Comparison of ENCODE assay signal across 8 mouse cellular contexts in genomic region chr15:99370259-99370691, GRCm38 (mm10). TPM values are rescaled to one million over a fixed set of nuclear protein-coding genes. Genes with fewer than 3 reads are reported as not detected.
A peak's percentile ranks its signal among the peaks of the same experiment; 100 is the strongest.
DNase-seq lines count a peak whose midpoint lies in the region; ATAC-seq and TF ChIP-seq lines count a peak whose summit lies in the region.

Gene Fmnl3 (minus strand): TSS chr15:99370482.

- peak; percentile 76 for TF ChIP-seq POLR2A in embryonic fibroblast, embryonic 13.5 days (IDR thresholded peaks at IDR 0.05; ENCODE audit: low read depth, low read length)
- TF ChIP-seq POLR2A in limb, embryonic 14.5 days (IDR thresholded peaks at IDR 0.05; ENCODE audit: borderline replicate concordance, extremely low read depth, insufficient read depth, insufficient read length): peak; percentile 81
- peak; percentile 48 for TF ChIP-seq POLR2A in spleen, adult 2 months (IDR thresholded peaks at IDR 0.05; ENCODE audit: low read depth, low read length)

- ATAC-seq in limb, embryonic 14.5 days (ENCODE audit: low FRiP score, low read depth): peak; percentile 92
- ATAC-seq in midbrain, embryonic 16.5 days: peak; percentile 97

- H3K4me3 ChIP-seq in embryonic fibroblast, embryonic 13.5 days (ENCODE audit: insufficient read depth, low read length): peak within 1 kb of the TSS; percentile 97
- H3K4me3 ChIP-seq in limb, embryonic 14.5 days (replicated peaks; ENCODE audit: low read length): peak within 1 kb of the TSS; percentile 77
- H3K4me3 ChIP-seq in midbrain, embryonic 16.5 days (ENCODE audit: low read depth, low read length): peak within 1 kb of the TSS; percentile 92
- H3K4me3 ChIP-seq in spleen, adult 2 months (ENCODE audit: extremely low read depth, insufficient read depth, insufficient read length): peak within 1 kb of the TSS; percentile 92

- H3K4me1 ChIP-seq in embryonic fibroblast, embryonic 13.5 days (ENCODE audit: control insufficient read depth, insufficient read depth, low read length): peaks cover 6% of the 10 kb centered on the region
- H3K4me1 ChIP-seq in limb, embryonic 14.5 days (ENCODE audit: control insufficient read depth, insufficient read depth, low read length): peaks cover 8% of the 10 kb centered on the region; the same call in 1 of the 2 replicates
- peaks cover 11% of the 10 kb centered on the region for H3K4me1 ChIP-seq in midbrain, embryonic 16.5 days (ENCODE audit: control insufficient read depth, insufficient read depth, low read length)
- H3K4me1 ChIP-seq in spleen, adult 2 months (ENCODE audit: control insufficient read depth, insufficient read depth, insufficient read length): peaks cover 3% of the 10 kb centered on the region; the same call in 1 of the 2 replicates

- H3K36me3 ChIP-seq in limb, embryonic 14.5 days (ENCODE audit: control insufficient read depth, insufficient read depth, low read length): no peaks in the 10 kb centered on the region
- no peaks in the 10 kb centered on the region for H3K36me3 ChIP-seq in midbrain, embryonic 16.5 days (ENCODE audit: control insufficient read depth, insufficient read depth, low read length)
- H3K36me3 ChIP-seq in spleen, adult 2 months (ENCODE audit: control insufficient read depth, insufficient read depth, low read length): no peaks in the 10 kb centered on the region

- 4% methylated on average over 27 of the region's 48 CpGs for WGBS in limb, embryonic 14.5 days
- under 1% methylated on average over 47 of the region's 48 CpGs for WGBS in midbrain, embryonic 16.5 days
- under 1% methylated on average over 47 of the region's 48 CpGs for WGBS in spleen, adult 2 months

- H3K9ac ChIP-seq in limb, embryonic 14.5 days (ENCODE audit: low read depth, low read length, severe bottlenecking): peak within 1 kb of the TSS; percentile 87
- peak within 1 kb of the TSS; percentile 90 for H3K9ac ChIP-seq in midbrain, embryonic 16.5 days (ENCODE audit: low read depth, low read length)

- peak; percentile 77 for TF ChIP-seq CTCF in embryonic fibroblast, embryonic 13.5 days (IDR thresholded peaks at IDR 0.05; ENCODE audit: borderline replicate concordance, insufficient read depth, low read length)
- TF ChIP-seq CTCF in spleen, adult 2 months (IDR thresholded peaks at IDR 0.05; ENCODE audit: extremely low read depth, insufficient read depth, insufficient read length, insufficient replicate concordance): peak; percentile 96

- H3K27ac ChIP-seq in embryonic fibroblast, embryonic 13.5 days (ENCODE audit: insufficient read depth, low read length): peak within 1 kb of the TSS; percentile 76
- peak within 1 kb of the TSS; percentile 94 for H3K27ac ChIP-seq in limb, embryonic 14.5 days (replicated peaks; ENCODE audit: low read depth, low read length)
- peak within 1 kb of the TSS; percentile 78 for H3K27ac ChIP-seq in midbrain, embryonic 16.5 days (ENCODE audit: low read length)
- H3K27ac ChIP-seq in spleen, adult 2 months (ENCODE audit: insufficient read depth, low read length): peak within 1 kb of the TSS; percentile 80

- H3K27me3 ChIP-seq in limb, embryonic 14.5 days (ENCODE audit: control insufficient read depth, insufficient read depth, low read length): no peaks in the 10 kb centered on the region
- H3K27me3 ChIP-seq in midbrain, embryonic 16.5 days (ENCODE audit: control insufficient read depth, insufficient read depth, low read depth, low read length): no peaks in the 10 kb centered on the region
- no peaks in the 10 kb centered on the region for H3K27me3 ChIP-seq in spleen, adult 2 months (ENCODE audit: control insufficient read depth, insufficient read depth, low read length)

- H3K4me2 ChIP-seq in limb, embryonic 14.5 days (replicated peaks; ENCODE audit: low read depth, low read length, severe bottlenecking): peak within 1 kb of the TSS; percentile 54
- H3K4me2 ChIP-seq in midbrain, embryonic 16.5 days (ENCODE audit: low read length): peak within 1 kb of the TSS; percentile 70

- H3K9me3 ChIP-seq in limb, embryonic 14.5 days (ENCODE audit: control insufficient read depth, low read length): no peaks in the 10 kb centered on the region
- no peaks in the 10 kb centered on the region for H3K9me3 ChIP-seq in midbrain, embryonic 16.5 days (replicated peaks; ENCODE audit: control insufficient read depth, low read length, poor library complexity, severe bottlenecking)

- peak; percentile 94 for DNase-seq in 416B (ENCODE audit: low read depth)
- DNase-seq in brain, adult 2 months (ENCODE audit: low read depth, low spot score): peak; percentile 95
- DNase-seq in heart, adult 9 months (ENCODE audit: low spot score in 2 of 2): peak; percentile 90 to 95
- DNase-seq in kidney, adult 9 months: peak; percentile 96
- DNase-seq in limb, embryonic 14.5 days (ENCODE audit: low spot score): peak; percentile 91
- peak; percentile 84 to 95 for DNase-seq in spleen, adult 2 months (ENCODE audit: low read depth in 1 of 2, low spot score in 2 of 2)

RNA-seq across cellular contexts. Expression of gene Fmnl3, which starts in this region (rescaled TPM):
- polyA plus RNA-seq in embryonic fibroblast, embryonic 13.5 days (2011; ENCODE audit: insufficient read length, low read depth, missing spikeins): 49.5 and 51.2 TPM in 2 replicates
- 55.0 and 65.4 TPM in 2 replicates for polyA plus RNA-seq in limb, embryonic 14.5 days (2012; rRNA removed)
- 19.8 and 26.8 TPM in 2 replicates for polyA plus RNA-seq in limb, embryonic 14.5 days (2014; fragmentation: Nextera tagmentation; extraction: Ambion mirVana)
- polyA plus RNA-seq in midbrain, embryonic 16.5 days (2015; fragmentation: Nextera tagmentation; extraction: Ambion mirVana): 7.9 and 8.0 TPM in 2 replicates
- polyA plus RNA-seq in spleen, adult 2 months (2012; rRNA removed): 25.6 and 30.8 TPM in 2 replicates

Comparison
In these comparisons a context has a peak if more than half of its experiments do, and no peak if none do; other contexts are left out.
1. Peak in every context shown above with its lines: DNase-seq, ATAC-seq, H3K4me3 ChIP-seq and H3K27ac ChIP-seq.